Mouse (Mus musculus) liver, adult 2 months (tissue): ENCODE results near the gene Mpv17l2.

Experiments used
- CTCF ChIP-seq: fragments of 200-500 bp; IDR thresholded peaks from 2 replicates; pipeline ENCODE4 v1.5.1; 2011; ENCODE audit warnings: low read depth, low read length, control low read depth
- POLR2A ChIP-seq: fragments of 200-500 bp; IDR thresholded peaks from 2 replicates; pipeline ENCODE4 v1.6.1; 2011; ENCODE audit warnings: low read length, control low read depth; ENCODE audit not compliant: insufficient read depth; ENCODE audit errors: extremely low read depth

DNA sequence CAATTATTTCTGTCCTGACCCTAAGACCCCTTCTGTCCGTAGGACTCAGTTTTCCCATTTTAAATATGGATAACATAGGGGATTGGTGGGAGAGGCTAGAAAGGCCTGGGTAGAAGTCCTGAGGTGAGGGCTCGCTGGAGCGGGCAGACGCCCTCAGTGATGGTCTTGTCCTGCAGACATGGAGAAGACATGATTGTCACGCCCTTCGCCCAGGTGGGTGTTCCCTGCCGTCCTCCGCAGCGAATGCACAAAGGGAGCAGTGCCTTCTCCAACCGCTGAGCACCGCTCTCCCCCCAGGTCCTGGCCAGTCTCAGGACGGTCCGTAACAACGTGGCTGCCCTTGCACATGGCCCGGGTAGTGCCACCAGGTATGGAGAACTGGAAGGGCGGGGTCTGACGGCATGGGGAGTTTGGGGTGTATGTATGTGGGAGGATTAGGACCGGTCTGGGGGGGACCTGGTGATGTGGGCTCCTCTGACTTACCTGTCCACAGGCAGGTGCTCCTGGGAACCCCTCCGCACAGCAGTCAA, 15.0 kb downstream of the Mpv17l2 start:
- TF ChIP-seq CTCF, result no peak
- no peak for TF ChIP-seq POLR2A
